ENCODE assay signal across 11 mouse cellular contexts in the genomic region with DNA sequence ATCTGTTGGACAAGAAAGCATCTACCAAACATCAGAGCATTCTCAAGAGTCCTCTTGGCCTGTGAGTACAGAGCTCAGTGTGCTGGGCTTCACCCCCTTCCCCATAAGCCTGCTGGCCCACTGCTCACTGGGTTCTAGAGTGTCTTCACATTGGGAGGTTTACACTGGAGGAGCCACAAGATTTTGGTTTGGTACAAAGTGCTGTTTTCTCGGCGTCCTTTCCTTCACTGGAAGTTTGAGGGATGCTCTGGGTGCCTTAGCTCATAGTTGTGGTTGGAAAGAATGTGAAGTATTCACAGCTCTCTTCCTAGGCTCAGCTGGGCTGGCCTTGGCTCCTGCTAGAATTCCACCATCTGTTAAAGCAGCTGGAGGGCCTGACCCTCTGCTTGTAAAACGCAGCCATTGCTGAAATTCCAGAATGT. TPM values are rescaled to one million over a fixed set of nuclear protein-coding genes. Genes with fewer than 3 reads are reported as not detected.
DNase-seq lines count a peak whose midpoint lies in the region; ATAC-seq lines count a peak whose summit lies in the region.
"Had no signal": no experiment of that assay in that cellular context is flagged by ENCODE, and none has a peak within 500 bp of the region (broad histone marks: within the 10 kb centered on the region; RNA-seq: fewer than 3 reads in every experiment).

No protein-coding gene starts in this region.

- H3K9ac ChIP-seq in kidney, embryonic 14.5 days (ENCODE audit: low read depth, low read length), result no peak overlapping the region
- no peak overlapping the region for H3K9ac ChIP-seq in stomach, embryonic 14.5 days (replicated peaks; ENCODE audit: low read depth, low read length)
- H3K9ac ChIP-seq: neural tube, embryonic 13.5 days had no signal

- WGBS in kidney, embryonic 14.5 days, result 50% methylated on average over 3 of the region's 3 CpGs
- WGBS in stomach, embryonic 14.5 days, result 42% methylated on average over 3 of the region's 3 CpGs

- H3K4me3 ChIP-seq in kidney, embryonic 14.5 days (ENCODE audit: low read length), result no peak overlapping the region
- H3K4me3 ChIP-seq in stomach, embryonic 14.5 days (ENCODE audit: low read depth, low read length), result no peak overlapping the region
- H3K4me3 ChIP-seq: neural tube, embryonic 13.5 days had no signal

- intact Hi-C loops in gastrocnemius, postnatal 36 days (cut with DNase I), result no loop called here

- no peaks in the 10 kb centered on the region for H3K27me3 ChIP-seq in kidney, embryonic 14.5 days (ENCODE audit: control insufficient read depth, insufficient read depth, low read length)
- H3K27me3 ChIP-seq in stomach, embryonic 14.5 days (ENCODE audit: control insufficient read depth, insufficient read depth, low read length), result no peaks in the 10 kb centered on the region
- H3K27me3 ChIP-seq: neural tube, embryonic 13.5 days had no signal

- peak; percentile 14 for DNase-seq in layer of hippocampus, adult 9-11 months
- no peak for DNase-seq in layer of hippocampus, adult 8-10 months (ENCODE audit: low spot score in 2 of 2)
- peak; percentile 42 to 61 for DNase-seq in gastrocnemius, postnatal 36 days
- DNase-seq in thymus, postnatal 4 days, result no peak
- DNase-seq in thymus, postnatal 10 days (ENCODE audit: low spot score in 2 of 2), result no peak
- no peak for DNase-seq in left cerebral cortex, adult 9 months (ENCODE audit: low spot score in 2 of 2)

- no peak overlapping the region for H3K4me2 ChIP-seq in kidney, embryonic 14.5 days (replicated peaks; ENCODE audit: low read depth, low read length)
- no peak overlapping the region for H3K4me2 ChIP-seq in stomach, embryonic 14.5 days (replicated peaks; ENCODE audit: low read depth, low read length)
- H3K4me2 ChIP-seq: neural tube, embryonic 13.5 days had no signal

- no peaks in the 10 kb centered on the region for H3K9me3 ChIP-seq in kidney, embryonic 14.5 days (ENCODE audit: control insufficient read depth, low read length)
- no peaks in the 10 kb centered on the region for H3K9me3 ChIP-seq in stomach, embryonic 14.5 days (ENCODE audit: control insufficient read depth, low read depth, low read length)
- H3K9me3 ChIP-seq: G1E; neural tube, embryonic 13.5 days had no signal

- H3K27ac ChIP-seq in kidney, embryonic 14.5 days (ENCODE audit: low read depth, low read length), result peak overlapping the region; percentile 53; the same call in 1 of the 2 replicates
- peak overlapping the region; percentile 30; the same call in 1 of the 2 replicates for H3K27ac ChIP-seq in stomach, embryonic 14.5 days (ENCODE audit: low read length)
- H3K27ac ChIP-seq: neural tube, embryonic 13.5 days had no signal

- H3K36me3 ChIP-seq in kidney, embryonic 14.5 days (ENCODE audit: control insufficient read depth, insufficient read depth, low read length), result peaks cover 19% of the 10 kb centered on the region; the same call in 1 of the 2 replicates
- no peaks in the 10 kb centered on the region; the same call in 1 of the 2 replicates for H3K36me3 ChIP-seq in stomach, embryonic 14.5 days (ENCODE audit: control insufficient read depth, insufficient read depth, low read length)

- H3K4me1 ChIP-seq in kidney, embryonic 14.5 days (ENCODE audit: control insufficient read depth, insufficient read depth, low read length), result peaks cover 9% of the 10 kb centered on the region
- peaks cover 3% of the 10 kb centered on the region; the same call in 1 of the 2 replicates for H3K4me1 ChIP-seq in stomach, embryonic 14.5 days (ENCODE audit: control insufficient read depth, insufficient read depth, low read length)

- ATAC-seq in kidney, embryonic 14.5 days (ENCODE audit: low FRiP score, low TSS enrichment), result peak; percentile 54; the same call in 1 of the 2 replicates
- ATAC-seq in stomach, embryonic 14.5 days (ENCODE audit: insufficient number of reproducible peaks, insufficient read depth, low FRiP score, low read depth), result no peak

RNA-seq across cellular contexts. Expression of gene Akip1, which starts 5.5 kb away (rescaled TPM):
- total RNA-seq in layer of hippocampus, adult 8-10 months (2022), result 1 to 10 TPM; 4.3 to 9.7 (median 6.4) TPM
- 10 to 100 TPM in 1 of 2 experiments, 1 to 10 TPM in 1; 9.0 to 15.9 TPM for total RNA-seq in gastrocnemius, postnatal 36 days (2021)
- 24.7 and 28.2 TPM in 2 replicates for polyA plus RNA-seq in kidney, embryonic 14.5 days (2014; fragmentation: Nextera tagmentation; extraction: Ambion mirVana)
- 36.3 and 36.9 TPM in 2 replicates for polyA plus RNA-seq in stomach, embryonic 14.5 days (2014; fragmentation: Nextera tagmentation; extraction: Ambion mirVana)

RNA-seq across cellular contexts. Expression of gene St5, which starts 5.6 kb away (rescaled TPM):
- total RNA-seq in layer of hippocampus, adult 8-10 months (2022), result 10 to 100 TPM; 33.1 to 57.0 (median 46.1) TPM
- total RNA-seq in gastrocnemius, postnatal 36 days (2021), result 1 to 10 TPM; 6.7 to 6.9 TPM
- polyA plus RNA-seq in kidney, embryonic 14.5 days (2014; fragmentation: Nextera tagmentation; extraction: Ambion mirVana), result 25.7 and 35.8 TPM in 2 replicates
- 53.3 and 62.3 TPM in 2 replicates for polyA plus RNA-seq in stomach, embryonic 14.5 days (2014; fragmentation: Nextera tagmentation; extraction: Ambion mirVana)

RNA-seq across cellular contexts. Expression of gene BC051019, which starts 14.7 kb away (rescaled TPM):
- total RNA-seq in layer of hippocampus, adult 8-10 months (2022), result under 1 TPM in 1 of 4 experiments, not detected in 3; 0.92 TPM
- total RNA-seq in gastrocnemius, postnatal 36 days (2021), result not detected
- polyA plus RNA-seq in kidney, embryonic 14.5 days (2014; fragmentation: Nextera tagmentation; extraction: Ambion mirVana), result 0.27 TPM in 1 of 2 replicates, not detected in the other
- polyA plus RNA-seq in stomach, embryonic 14.5 days (2014; fragmentation: Nextera tagmentation; extraction: Ambion mirVana), result 0.14 TPM in 1 of 2 replicates, not detected in the other
- total RNA-seq: G1E; gastrocnemius, postnatal 4 days had no signal
- polyA plus RNA-seq: G1E had no signal

RNA-seq across cellular contexts. Expression of gene Ascl3, which starts 22.6 kb away (rescaled TPM):
- total RNA-seq in layer of hippocampus, adult 8-10 months (2022), result not detected
- total RNA-seq in gastrocnemius, postnatal 36 days (2021), result not detected
- polyA plus RNA-seq in kidney, embryonic 14.5 days (2014; fragmentation: Nextera tagmentation; extraction: Ambion mirVana), result not detected in 2 replicates
- polyA plus RNA-seq in stomach, embryonic 14.5 days (2014; fragmentation: Nextera tagmentation; extraction: Ambion mirVana), result not detected in 2 replicates
- total RNA-seq: G1E; gastrocnemius, postnatal 4 days had no signal
- polyA plus RNA-seq: G1E had no signal

RNA-seq across cellular contexts. Expression of gene Tmem9b, which starts 43.7 kb away (rescaled TPM):
- 100 to 1,000 TPM in 2 of 4 experiments, 10 to 100 TPM in 2; 98.5 to 101 (median 99.8) TPM for total RNA-seq in layer of hippocampus, adult 8-10 months (2022)
- total RNA-seq in gastrocnemius, postnatal 36 days (2021), result 10 to 100 TPM; 23.9 to 29.3 TPM
- 41.1 and 46.9 TPM in 2 replicates for polyA plus RNA-seq in kidney, embryonic 14.5 days (2014; fragmentation: Nextera tagmentation; extraction: Ambion mirVana)
- 58.8 and 65.9 TPM in 2 replicates for polyA plus RNA-seq in stomach, embryonic 14.5 days (2014; fragmentation: Nextera tagmentation; extraction: Ambion mirVana)

Comparison
In these comparisons a context has a peak if more than half of its experiments do, and no peak if none do; other contexts are left out.
1. DNase-seq: peak in layer of hippocampus, adult 9-11 months (single experiment) and gastrocnemius, postnatal 36 days (2 of 2); none in layer of hippocampus, adult 8-10 months (0 of 2), thymus, postnatal 4 days (single experiment), thymus, postnatal 10 days (0 of 2) and left cerebral cortex, adult 9 months (0 of 2).
2. RNA of gene St5, which starts 5.6 kb away (total RNA-seq): 33.1 to 57.0 TPM in layer of hippocampus, adult 8-10 months; 6.7 to 6.9 TPM in gastrocnemius, postnatal 36 days; every median in the first group is over 4 times any median in the second.